Mouse (Mus musculus) cerebellum, adult 9-10 months (tissue): Measurements from ENCODE around the gene Cacna2d3.

Experiments
- DNase-seq: peaks from one replicate; pipeline ENCODE4 v3.0.0; 2022

Gene Cacna2d3

GRCm38 (mm10) chr14:28988211-28988900 lies 733.3 kb downstream of the Cacna2d3 start:
- no peak for DNase-seq

DNA sequence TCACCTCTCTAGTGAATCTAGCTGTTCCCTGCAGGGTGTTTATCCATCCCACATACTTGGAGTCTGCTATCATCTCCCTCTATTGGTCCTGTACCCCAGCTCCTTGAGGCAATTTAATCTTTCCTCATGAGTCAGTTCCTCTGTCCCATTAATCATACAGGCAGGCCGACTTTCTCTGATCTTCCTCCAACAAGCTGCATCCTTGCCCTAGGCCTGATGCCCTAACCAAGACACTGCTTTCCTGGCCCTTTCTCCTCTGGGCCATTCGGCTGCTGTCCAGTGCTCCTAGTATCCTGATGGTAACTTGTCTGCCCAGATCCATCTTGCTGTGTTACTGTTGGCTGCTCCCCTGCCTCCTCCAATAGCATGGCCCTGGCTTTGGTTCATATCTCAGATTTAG lies 737.4 kb downstream of the Cacna2d3 start:
- no peak for DNase-seq

DNA sequence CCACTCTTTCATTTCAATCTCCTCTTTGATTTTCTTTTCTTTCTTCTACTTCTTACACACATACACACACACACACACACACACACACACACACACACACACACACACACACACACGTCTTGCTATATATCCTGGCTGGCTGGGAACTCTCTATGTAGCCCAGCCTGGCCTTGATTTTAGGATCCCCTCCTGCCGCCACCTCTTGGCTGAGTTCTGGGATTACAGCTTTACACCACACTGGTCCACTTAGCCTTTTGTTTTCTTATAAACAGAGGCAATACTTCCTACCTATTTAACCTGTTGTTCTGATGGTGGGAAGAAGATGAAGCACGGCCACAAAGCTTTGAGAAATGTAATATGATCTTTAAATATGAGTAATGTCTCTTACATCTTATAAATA lies 741.2 kb downstream of the Cacna2d3 start:
- no peak for DNase-seq

GRCm38 (mm10) chr14:28979230-28979629 lies 742.4 kb downstream of the Cacna2d3 start:
- no peak for DNase-seq

DNA sequence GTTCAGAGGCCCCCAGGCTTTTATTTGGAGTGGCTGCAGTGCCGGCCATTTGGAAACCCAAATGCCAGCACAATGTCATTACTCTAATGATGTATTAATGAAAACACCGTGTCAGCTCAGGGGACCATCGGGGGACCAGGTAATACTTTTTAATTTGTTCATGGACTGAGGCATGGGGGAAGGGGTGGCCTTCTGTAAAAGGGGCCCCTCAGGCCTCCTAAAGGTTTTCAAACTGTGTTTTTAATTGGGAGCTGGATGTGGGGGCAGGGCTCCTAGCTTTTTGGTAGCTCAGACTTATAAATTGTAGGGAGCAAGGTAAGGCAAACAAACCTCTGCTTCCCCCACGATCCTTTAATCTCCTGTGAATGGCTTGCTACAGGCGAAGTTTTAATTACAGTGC lies 749.0 kb downstream of the Cacna2d3 start:
- DNase-seq = no peak

- no peak for DNase-seq
These were observed 752.4 kb downstream of the Cacna2d3 start for GRCm38 (mm10) chr14:28969247-28969646.

DNA sequence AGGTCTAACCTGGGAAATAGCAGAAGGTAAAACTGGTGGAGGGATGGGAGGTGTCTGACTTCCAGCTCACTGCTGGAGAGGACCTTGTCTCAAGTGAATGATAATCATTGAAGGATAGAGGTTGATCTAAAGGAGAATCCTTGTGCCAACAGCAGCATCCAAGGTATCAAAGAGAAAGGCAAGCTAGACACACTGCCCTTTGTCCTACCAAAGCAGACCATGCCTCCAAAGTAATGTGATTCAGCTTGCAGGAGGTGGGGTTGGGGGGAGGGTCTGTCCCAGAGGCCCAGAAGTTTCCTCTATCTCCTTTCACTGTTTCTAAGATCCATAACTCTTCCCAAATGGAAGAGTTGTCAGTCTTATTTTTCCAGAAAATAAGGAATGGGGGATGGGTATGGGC lies 754.8 kb downstream of the Cacna2d3 start:
- DNase-seq = no peak

- no peak for DNase-seq
These were observed 760.3 kb downstream of the Cacna2d3 start for GRCm38 (mm10) chr14:28961379-28961778.

GRCm38 (mm10) chr14:28959042-28959441 lies 762.6 kb downstream of the Cacna2d3 start:
- DNase-seq = no peak

DNA sequence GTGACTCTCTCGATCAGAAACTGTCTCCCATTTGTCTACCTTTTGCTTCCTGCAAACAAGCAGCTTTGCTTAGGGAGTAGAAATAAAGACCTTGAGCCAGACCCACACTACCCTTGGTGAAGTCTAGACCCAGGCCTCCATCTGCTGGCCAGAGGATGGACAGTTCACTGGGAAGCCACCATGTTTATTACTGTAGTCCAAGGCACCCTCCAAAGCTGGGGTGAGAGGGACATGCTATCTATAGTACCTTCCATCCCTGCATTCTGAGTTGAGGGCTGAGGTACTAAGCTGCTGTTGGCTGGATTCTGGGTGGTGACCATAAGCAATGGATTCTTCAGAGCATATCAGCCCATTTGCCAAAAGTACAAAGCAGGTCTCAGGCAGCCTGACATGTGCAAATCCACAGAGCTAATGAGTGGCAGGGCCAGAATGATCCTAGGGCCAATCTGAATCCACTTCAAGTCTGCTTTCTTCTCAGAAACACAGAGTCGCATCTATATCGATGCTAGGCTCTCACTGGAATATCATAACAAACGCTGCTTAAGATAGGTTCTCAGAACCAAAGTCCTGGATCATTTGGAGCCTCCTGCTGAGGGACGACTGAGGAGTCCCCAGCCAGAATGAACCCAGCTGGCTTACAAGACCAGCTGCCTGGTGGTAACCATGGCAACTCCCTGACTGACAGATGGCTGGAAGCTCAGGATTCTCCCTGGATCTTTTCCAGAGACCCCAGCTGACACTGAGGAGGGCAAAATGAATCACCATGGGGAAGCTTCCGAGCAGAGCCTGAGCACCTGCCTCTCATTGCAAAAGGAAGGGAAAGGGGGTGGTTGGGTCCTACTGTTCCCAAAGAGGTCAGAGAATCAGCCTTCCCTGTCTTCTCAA lies 763.3 kb downstream of the Cacna2d3 start:
- DNase-seq = peak; percentile 90

DNA sequence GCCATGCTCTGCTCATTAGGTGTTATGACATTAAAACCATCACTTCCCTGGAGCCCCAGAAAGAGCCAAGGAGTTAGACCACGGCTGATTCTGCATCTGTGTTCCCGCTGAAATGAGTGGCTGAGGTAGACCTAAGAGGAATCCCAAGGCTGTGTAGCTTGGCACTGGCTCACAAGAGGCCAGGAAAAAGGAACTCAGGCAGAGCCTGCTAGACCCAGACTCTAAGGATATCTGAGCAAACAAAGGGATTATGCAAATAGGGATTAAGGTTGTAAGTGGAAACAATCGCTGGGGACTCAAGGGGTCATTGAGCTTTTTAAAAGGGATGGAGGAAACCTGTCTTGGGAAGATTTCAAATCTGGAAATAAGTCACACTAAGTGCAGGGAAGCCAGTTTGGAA lies 766.5 kb downstream of the Cacna2d3 start:
- DNase-seq = no peak

DNA sequence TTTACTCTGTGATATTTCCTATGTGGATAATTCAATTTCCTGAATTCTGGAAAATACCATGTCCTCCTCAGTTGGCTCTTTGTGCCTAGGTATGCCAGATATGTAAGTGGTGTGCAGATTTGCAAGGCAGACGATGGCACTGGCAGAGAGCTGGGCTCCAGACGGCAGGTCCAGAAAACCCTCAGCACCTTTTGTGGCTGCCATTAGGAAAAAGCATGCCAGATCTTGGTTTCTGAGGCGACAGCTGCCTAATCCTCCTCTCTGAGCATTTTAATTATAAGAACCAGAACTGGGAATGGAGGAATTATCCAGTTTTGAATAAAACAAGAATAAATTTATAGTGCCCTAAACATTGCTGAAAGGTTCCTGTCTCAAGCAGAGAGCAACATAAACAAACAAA lies 767.1 kb downstream of the Cacna2d3 start:
- DNase-seq = no peak

GRCm38 (mm10) chr14:28954086-28954485 lies 767.6 kb downstream of the Cacna2d3 start:
- DNase-seq = no peak

- DNase-seq = no peak
These were observed 768.3 kb downstream of the Cacna2d3 start for GRCm38 (mm10) chr14:28953409-28953808.

GRCm38 (mm10) chr14:28950499-28950898 lies 771.2 kb downstream of the Cacna2d3 start:
- DNase-seq = no peak

DNA sequence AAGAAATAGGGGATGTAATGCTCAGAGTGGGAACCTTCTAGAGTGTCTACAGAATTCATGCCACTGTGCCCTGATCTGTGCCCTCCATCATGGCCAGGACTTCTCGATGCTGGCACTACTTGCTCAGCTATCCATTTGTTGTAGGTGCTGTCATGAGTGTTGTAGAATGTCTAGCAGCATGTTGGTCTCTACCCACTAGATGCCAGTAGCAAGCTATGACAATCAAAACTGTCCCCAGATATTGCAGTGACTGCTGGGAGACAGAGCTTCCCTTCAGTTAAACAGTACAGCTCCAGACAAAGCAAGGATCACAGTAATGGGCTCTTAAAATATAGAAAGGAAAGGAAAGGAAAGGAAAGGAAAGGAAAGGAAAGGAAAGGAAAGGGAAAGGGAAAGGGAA lies 771.9 kb downstream of the Cacna2d3 start:
- DNase-seq = no peak

GRCm38 (mm10) chr14:28948019-28948850 lies 773.4 kb downstream of the Cacna2d3 start:
- DNase-seq = no peak

- no peak for DNase-seq
These were observed 788.8 kb downstream of the Cacna2d3 start for GRCm38 (mm10) chr14:28932746-28933293.

DNA sequence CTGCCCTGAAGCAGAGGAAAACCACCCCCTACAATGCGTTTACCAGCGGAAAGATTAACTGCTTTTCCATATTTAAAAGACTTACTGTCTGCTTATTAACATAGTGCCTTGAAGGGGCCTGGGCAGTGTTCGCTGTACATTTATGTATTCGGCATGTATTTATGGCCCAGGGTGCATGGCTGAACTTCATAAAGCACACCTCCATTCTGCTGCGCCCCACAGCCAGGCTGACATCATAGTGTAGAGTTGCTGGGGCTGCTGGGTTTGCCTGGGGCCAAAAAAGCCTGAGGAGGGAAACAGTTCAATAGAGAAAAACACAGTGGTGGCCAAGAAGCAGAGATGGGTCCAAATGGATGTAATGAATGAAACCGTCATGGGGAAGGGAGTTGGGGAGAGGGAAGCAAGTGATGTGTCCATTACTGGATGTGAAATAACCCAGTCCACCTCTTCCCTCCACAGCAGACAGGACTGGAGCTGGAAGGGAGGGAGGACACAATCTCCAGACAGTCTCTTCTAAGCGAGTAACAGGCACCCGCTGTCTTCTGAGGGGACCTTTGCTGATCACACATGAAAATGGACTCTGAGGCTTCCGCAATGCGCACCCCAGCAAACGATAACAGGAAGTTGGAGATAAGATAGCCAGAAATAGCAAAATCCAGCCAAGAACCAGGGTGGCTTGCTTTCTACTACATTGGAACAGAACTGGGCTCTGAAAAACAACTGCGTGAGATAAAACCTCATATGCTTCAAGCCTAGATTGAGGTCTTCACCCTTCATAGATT lies 798.3 kb downstream of the Cacna2d3 start:
- DNase-seq = no peak

DNA sequence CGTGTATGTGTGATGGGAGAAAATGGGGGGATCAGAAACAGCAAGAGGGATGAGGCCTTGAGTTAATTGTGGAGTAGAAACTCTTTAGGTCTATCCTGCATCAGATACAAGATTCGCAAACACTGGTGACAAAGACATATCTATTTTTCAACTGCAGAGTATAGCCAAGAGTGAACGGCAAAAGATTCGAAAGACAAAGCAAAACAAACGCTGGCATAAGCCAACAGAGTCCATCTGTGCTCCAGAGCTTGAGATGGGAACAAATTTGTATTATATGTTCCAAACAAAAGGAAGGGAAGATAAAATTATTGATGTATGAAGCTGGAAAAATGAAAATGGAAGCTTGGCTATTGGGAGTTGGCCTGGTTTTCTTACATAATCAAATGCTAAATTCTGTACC lies 802.8 kb downstream of the Cacna2d3 start:
- peak; percentile 3 for DNase-seq

- DNase-seq = no peak
These were observed 806.7 kb downstream of the Cacna2d3 start for GRCm38 (mm10) chr14:28915004-28915403.

- no peak for DNase-seq
These were observed 814.0 kb downstream of the Cacna2d3 start for GRCm38 (mm10) chr14:28907659-28908058.
